Mouse (Mus musculus) lung, postnatal 10 days (tissue): ENCODE data around the gene Hoxb3.

Experiments used
- DNase-seq: peaks from one replicate; pipeline ENCODE4 v3.0.0; 2021

Hoxb3 gene

DNA sequence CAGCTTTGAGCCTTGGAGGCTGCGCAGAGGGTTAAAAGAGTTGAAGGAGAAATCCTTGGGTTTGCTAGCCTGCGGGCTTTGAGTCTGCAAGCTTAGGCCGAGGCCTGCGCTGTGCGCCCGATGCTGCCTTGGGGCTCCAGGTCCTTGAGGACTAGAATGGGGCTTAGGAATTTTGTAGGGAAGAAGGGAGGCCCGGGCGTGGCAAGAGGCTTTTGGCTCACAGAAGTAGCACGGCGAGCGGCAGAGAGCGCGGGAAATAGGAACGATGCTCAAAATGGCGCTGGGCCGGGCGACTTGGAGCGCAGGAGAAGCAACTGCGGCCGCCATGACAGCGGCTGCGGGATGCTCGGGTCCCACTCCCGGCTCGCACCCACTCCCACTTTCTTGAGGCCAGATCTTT is 31.2 kb downstream of the Hoxb3 start:
- DNase-seq: peak; percentile 65

DNA sequence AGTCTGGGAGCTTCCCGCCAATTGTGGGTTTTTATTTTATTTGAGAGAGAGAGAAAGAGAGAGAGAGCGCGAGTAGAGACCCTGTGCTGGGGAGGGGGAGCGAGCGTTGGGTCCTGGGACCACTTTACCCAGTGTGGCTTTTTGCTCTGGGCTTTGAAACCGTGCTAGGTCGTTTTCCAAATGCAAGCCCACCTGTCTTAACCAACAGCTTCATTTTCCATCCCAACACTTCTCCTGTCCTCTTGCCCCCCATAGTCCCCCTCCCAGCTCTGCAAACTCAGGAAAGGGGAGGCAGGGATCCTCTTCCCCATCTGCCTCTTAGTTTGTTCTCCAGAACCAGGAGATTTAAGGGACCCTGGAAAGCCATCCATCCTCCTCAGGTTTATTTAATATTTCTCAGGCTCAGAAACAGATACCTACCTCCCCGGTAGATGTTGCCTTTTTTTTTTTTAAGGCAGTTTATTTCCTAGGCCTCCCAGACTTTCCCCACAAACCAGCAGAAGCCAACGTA is 31.7 kb downstream of the Hoxb3 start:
- DNase-seq: no peak

DNA sequence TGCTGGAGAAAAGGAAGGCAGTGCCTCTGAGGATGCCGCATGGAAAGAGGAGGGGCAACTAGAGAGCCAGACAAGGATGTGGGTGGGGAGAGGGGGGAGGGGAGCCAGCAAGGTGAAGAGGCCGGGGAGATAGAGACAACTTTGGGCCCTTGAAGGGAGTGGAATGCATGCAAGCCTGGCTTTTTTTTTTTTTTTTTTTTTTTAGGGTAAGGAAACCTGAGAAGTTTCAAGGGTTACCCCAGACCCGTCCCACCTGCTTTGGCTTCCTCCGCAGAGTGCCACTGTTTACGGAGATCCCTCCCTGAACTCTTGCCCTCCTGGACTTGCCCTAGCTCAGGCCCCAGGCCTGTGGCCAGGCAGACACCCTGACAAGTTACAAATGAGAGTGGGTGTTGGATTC is 40.7 kb downstream of the Hoxb3 start:
- no peak for DNase-seq

DNA sequence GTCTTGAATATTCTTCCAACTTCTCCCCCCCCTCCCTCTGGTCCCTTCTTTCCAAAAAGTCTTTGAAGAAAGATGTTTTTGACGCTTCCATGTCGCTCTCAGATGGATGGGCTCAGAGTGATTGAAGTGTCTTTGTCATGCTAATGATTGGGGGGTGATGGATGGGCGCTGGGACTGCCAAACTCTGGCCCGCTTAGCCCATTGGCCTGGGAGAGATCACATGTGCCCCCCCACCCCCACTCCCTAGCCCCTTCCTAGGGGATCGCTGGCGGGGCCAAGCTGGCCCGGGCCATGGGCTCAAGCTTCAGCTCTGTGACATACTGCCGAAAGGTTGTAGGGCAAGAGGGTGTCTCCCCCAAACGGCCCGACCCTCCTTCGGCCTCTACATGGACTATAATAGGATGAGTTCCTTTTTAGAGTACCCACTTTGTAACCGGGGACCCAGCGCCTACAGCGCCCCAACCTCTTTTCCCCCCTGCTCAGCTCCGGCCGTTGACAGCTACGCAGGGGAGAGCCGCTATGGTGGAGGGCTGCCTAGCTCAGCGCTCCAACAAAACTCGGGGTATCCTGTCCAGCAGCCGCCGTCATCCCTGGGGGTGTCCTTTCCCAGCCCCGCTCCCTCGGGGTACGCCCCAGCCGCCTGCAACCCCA is 42.4 kb downstream of the Hoxb3 start, which contains the start of gene Hoxb1:
Hoxb1 (plus strand) TSS at position 312 of the 651 bp plus-strand sequence.
- DNase-seq: no peak

- DNase-seq: peak; percentile 47
Observed at GRCm38 (mm10) chr11:96366092-96367041, 43.2 kb downstream of the Hoxb3 start.

- DNase-seq: no peak
Observed at GRCm38 (mm10) chr11:96367141-96367540, 44.0 kb downstream of the Hoxb3 start.

- DNase-seq: no peak
Observed at GRCm38 (mm10) chr11:96368686-96369085, 45.6 kb downstream of the Hoxb3 start.

DNA sequence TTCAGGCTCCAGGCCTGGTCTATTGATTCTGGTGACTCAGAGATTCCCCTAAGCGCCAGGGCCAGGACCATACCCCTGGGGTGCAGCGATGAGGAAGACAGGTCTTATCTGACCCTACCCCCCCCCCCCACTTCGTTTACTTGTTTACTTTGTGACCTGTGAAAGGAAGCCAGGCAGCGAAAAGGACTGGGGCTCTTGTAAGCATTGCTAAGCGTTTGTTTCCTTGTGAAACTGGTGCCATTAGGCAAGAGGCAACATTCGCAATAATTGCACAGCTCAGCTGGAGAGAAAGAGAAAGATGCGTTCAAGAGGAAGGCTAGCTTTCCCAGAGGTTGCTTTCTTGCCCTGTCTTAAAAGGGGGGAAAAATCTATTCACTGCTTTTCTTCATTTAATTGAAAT is 46.0 kb downstream of the Hoxb3 start:
- DNase-seq: no peak

DNA sequence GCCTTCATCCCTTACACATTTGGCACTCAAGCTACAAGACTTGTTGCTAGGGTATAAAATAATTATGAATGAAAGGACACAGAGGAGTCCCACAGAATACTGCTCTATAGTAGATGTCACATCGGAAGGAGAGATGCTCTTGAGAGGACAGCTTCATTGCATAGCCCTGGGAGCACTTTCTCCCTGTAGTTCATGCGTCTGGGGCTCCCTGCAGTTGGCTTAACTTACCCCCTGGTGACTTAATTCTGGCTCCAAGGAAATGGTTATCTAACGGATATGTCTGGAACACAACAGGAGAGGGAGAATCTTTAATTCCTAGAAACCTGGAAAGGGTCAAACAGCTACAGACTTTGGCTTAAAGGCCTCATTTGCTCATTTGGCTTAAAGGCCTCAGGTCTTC is 48.6 kb downstream of the Hoxb3 start:
- DNase-seq: no peak

GRCm38 (mm10) chr11:96372519-96372918 is 49.4 kb downstream of the Hoxb3 start:
- no peak for DNase-seq

DNA sequence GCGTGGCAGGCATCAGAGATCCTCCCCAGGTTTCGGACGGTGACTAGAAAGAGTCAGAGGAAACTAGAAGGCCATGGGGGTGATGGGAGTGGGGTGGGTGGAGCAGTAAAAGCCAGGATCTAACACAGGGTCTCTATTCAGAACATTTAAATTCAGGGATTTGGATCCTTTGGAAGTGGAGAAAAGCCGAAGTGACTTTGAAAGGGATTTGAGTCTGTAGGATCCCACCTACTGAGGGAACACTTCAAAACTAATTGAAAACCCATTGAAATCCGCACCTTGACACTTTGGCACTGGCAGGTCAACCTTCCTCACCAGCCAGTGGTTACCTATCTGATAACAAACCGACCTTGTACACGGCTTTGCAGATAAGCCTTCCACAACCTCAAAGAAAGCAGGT is 51.7 kb downstream of the Hoxb3 start:
- DNase-seq: no peak

DNA sequence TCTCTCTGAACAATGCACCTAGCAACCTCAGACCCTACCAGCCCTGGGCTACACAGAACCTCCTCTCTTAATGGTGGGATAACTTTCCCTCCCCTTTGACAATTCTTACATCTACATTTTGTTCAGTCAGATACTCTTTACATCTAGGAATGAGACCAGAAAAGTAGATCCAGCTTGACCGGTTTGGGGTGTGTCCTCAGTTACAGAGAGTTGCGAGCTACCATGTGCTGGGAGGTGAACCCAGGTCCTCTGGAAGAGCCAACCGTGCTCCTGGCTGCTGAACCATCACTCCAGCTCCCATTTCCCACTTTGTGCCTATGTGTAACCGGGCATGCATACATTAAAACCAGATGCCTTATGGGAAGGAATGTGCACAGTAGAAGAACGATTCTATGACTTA is 60.3 kb downstream of the Hoxb3 start:
- no peak for DNase-seq

DNA sequence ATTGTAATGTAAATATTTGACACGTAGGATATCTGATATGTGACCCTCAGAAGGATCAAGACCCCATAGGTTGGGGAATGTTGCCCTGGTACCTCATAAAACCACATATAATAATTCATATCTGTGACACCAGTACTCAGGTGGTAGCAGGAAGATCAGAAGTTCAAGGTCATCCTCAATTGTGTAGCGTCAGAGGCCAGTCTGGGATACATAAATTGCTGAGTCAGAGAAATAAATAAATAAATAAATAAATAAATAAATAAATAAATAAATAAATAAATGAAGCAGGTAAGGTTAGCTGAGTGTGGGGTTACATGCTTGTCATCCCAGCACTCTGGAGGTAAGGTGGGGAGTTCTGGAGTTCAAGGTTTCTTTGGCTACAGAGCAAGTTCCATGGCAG is 64.5 kb downstream of the Hoxb3 start:
- no peak for DNase-seq

- peak; percentile 43 for DNase-seq
Observed at GRCm38 (mm10) chr11:96396772-96397626, 73.9 kb downstream of the Hoxb3 start.
